Mouse (Mus musculus) Patski (cell line): ENCODE results near the gene Psmb7. TPM values are rescaled to one million over a fixed set of nuclear protein-coding genes. Genes with fewer than 3 reads are reported as not detected.

Experiments
- ATAC-seq: fragments of 100-300 bp; one replicate; pipeline ENCODE4 v1.8.0; 2021
- CTCF ChIA-PET: fragments of 350-600 bp; sonication (Branson Sonifier 250); formaldehyde crosslinking; loops from one replicate; lab custom pipeline; 2022; ENCODE audit warnings: inconsistent platforms; lab: Charles Lee
- POLR2A ChIA-PET: fragments of 350-600 bp; sonication (Branson Sonifier 250); formaldehyde crosslinking; loops from one replicate; lab custom pipeline; 2022; ENCODE audit warnings: antibody characterized with exemption, inconsistent platforms; lab: Charles Lee
- DNase-seq: peaks from one replicate; pipeline ENCODE4 v3.0.0-alpha.2; 2011; ENCODE audit warnings: low read depth, low spot score
- H3K27me3 ChIP-seq: fragments of 371-371 bp; one replicate; pipeline ENCODE4 v1.5.1; 2021
- CTCF ChIP-seq: fragments of 100-300 bp; IDR thresholded peaks from one replicate; pipeline ENCODE4 v1.5.1; 2021
- in situ Hi-C: fragments of 300-500 bp; cut with MboI; formaldehyde crosslinking; loops from 3 replicates; pipeline ENCODE4 v1.11.1; 2018; ENCODE audit warnings: low pct_unique_long_range_greater_than_20kb, mixed read lengths
- polyA plus RNA-seq: library from polyadenylated mRNA; unstranded; gene quantifications from one replicate; pipeline ENCODE4 v1.2.3, GENCODE M21; 2021

The Psmb7 gene
- polyA plus RNA-seq, 1 experiment from 2014 or later, result 269 TPM

DNA sequence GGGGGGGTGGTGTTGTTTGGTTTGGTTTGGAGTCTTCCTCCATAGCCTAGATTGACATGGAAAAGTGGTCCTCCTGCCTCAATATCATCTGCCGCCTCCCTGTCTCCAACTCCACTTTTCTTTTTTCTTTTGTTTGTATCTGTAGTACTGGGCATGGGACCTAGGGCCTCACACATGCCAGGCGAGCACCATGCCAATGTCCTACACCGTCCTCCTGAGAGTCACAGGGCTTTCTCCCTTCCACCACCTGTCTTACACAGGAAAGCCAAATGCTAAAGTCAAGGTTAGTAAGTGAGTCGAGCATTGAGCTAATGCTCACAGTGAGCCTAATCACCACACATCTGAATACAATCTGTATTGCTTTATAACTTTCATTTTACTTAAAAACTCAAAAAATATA, 24.1 kb downstream of the Psmb7 start:
- in situ Hi-C loops, result no loop called here
- ATAC-seq (no peak), DNase-seq (no peak)
- ChIA-PET CTCF (no interaction called here), POLR2A (no interaction called here)
- no peak for TF ChIP-seq CTCF
- H3K27me3 ChIP-seq, result no peaks in the 10 kb centered on the region

DNA sequence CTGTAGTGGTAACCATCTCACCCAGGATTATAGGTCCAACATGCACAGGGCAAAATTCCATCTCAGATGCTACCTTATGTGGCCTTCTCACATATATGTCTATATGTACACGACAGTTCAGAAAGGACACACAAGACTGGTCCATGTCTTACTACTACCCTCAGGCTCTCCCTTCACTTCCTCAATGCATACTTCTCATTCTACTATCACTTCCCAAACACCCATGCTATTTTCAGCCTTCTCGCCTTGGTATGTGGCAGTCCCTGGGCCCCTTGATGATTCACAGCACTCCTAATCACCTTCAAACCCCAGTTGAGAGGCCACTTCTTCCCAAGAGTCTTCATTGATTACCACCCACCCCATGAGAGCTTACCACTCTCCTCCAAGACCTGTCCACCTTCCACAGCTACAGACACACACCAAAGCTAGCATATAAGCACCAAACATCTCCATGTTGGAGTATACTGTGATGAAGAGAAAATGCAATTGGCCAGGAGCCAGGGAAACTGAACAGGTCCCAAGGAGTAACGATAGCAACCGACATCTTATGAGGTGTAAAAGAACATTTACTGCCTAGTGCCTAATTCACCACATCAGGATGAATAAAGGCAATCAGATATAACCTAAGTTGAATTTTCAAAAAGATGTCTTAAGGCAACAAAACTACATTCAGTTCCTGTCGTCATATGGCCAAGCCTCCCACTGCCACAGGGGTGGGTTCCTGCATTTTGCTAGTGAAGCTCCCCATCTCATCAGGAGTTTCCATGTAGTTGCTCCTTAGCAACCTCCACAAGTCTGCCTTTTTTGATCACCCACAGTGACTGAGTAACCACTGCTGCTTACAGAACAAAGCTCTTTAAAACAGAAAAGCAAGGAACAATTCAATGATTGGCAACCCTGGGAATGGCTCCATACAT, 26.7 kb downstream of the Psmb7 start:
- ChIA-PET POLR2A (interaction anchor here (0.6 to 1.2 kb wide), 2 partner anchors 17 to 137 kb away, joined by 3 to 4 read pairs; no protein-coding TSS in a partner anchor), CTCF (interaction anchor here (0.8 to 2.1 kb wide), 5 partner anchors 7 to 20 kb away, joined by 3 to 7 read pairs (median 4); no protein-coding TSS in a partner anchor)
- ATAC-seq (no peak), DNase-seq (no peak)
- no peaks in the 10 kb centered on the region for H3K27me3 ChIP-seq
- in situ Hi-C loops, result no loop called here
- TF ChIP-seq CTCF, result no peak

DNA sequence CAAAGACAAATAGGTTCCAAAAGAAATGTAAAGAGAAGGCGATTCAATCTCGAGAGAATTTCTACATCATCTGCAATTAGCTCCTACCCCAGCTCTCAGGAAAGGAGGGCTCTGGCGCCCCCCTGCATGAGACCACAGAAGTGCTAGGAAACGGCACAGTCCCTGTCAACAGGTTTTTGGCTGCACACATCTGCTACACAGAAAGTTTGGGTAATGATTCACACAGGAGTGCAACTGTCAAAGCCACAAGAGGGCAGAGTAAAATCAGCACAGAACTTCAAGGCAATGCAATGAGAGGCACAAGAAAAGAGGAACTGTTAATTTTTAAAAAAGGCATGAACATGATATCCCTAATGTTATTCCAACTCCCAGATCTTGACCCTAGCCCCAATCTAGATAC, 27.8 kb downstream of the Psmb7 start:
- POLR2A ChIA-PET, result no interaction called here
- TF ChIP-seq CTCF, result peak; percentile 66
- no peak for DNase-seq
- in situ Hi-C loops, result no loop called here
- ATAC-seq, result peak; percentile 26
- CTCF ChIA-PET, result interaction anchor here (1.8 to 2.1 kb wide), 2 partner anchors 14 to 16 kb away, joined by 5 to 7 read pairs; no protein-coding TSS in a partner anchor
- H3K27me3 ChIP-seq, result no peaks in the 10 kb centered on the region

DNA sequence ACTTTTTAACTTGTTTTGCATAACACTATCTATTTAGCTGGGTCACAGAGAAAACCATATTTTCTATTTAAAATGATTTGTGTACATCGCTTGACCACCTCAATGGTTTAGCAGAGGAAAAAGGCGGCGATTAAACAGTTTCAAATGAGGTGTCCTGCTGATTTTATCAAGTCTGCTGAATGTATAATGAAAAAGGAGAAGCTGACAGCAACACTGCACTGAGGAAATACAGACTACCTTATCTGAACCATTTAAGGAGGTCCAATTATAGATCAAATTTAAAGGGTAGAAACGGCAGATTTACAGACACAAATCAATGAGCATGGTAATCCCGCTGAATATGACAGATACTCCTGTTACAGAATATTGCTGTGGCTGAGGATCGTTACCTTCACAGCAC, 29.4 kb downstream of the Psmb7 start:
- CTCF ChIA-PET, result interaction anchor here (1.2 to 2.4 kb wide), 2 partner anchors 24 to 38 kb away, joined by 3 to 8 read pairs; no protein-coding TSS in a partner anchor
- no peak for DNase-seq
- POLR2A ChIA-PET, result no interaction called here
- no peaks in the 10 kb centered on the region for H3K27me3 ChIP-seq
- in situ Hi-C loops, result no loop called here
- no peak for ATAC-seq
- no peak for TF ChIP-seq CTCF

DNA sequence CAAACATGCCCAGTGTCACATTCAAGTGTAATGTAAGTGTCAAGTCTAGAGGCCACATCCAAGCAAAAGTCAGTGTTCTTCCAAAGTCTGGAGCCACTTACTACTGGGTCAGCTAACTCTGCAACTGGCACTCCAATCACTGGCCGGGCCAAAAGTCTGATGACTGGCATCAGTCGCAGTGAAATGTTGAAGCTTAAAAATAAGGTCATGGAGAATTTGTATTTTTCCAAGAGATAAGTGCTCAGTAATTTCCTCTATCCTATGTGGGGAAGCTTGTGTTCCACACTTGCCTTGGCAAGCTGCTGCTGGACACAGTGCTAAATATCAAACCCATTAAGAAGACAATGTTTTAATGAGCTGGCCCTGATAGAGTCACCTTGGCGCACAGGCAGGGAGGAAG, 30.3 kb downstream of the Psmb7 start:
- ATAC-seq (no peak), DNase-seq (no peak)
- CTCF ChIA-PET, result interaction anchor here (1.2 to 2.4 kb wide), 2 partner anchors 25 to 39 kb away, joined by 3 to 8 read pairs; no protein-coding TSS in a partner anchor
- POLR2A ChIA-PET, result interaction anchor here (0.9 kb wide), 1 partner anchor 185 kb away, joined by 3 read pairs; no protein-coding TSS in a partner anchor
- in situ Hi-C loops, result no loop called here
- no peak for TF ChIP-seq CTCF
- H3K27me3 ChIP-seq, result no peaks in the 10 kb centered on the region

DNA sequence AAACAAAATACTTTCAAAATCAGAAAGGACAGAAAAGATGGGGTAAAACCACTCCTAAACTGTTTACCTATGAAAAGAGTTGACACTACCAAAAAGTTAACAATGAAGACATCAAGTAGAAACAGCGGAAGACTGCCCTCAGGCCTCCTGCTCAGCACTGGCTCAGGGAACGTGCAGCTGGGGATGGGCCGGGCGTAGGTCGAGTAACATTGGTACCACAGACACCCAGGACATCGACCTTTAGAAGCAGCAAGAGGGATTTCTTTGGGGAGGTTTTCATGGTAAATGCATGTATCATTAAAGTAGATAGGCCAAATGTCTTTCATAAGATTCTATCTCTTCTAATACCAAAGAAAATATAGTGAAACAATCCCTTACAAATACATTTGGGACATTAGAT, 31.3 kb downstream of the Psmb7 start:
- TF ChIP-seq CTCF, result no peak
- no peak for ATAC-seq
- H3K27me3 ChIP-seq, result no peaks in the 10 kb centered on the region
- no peak for DNase-seq
- POLR2A ChIA-PET, result interaction anchor here (1.0 kb wide), 1 partner anchor 13 kb away, joined by 4 read pairs; no protein-coding TSS in a partner anchor
- in situ Hi-C loops, result no loop called here
- CTCF ChIA-PET, result no interaction called here

DNA sequence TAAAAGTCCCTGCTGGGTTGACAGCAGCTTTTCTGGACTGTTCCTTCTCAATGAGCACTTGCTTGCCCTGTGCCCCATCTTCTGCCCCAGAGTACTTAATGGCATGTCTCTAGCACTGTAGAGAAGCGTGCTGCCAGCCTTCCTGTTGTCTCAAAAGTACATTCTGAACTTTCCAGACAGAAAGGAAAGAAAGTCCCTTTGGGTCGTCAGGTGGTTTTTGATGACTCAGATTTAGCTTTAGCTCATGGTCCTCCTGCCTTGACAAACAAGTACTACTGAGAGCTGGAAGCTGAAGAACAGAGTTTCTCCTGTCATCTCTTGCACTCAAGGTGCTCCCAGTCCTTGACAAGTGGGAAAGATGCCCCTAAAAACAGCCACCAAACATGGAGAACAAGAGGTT, 33.7 kb downstream of the Psmb7 start:
- POLR2A ChIA-PET, result no interaction called here
- CTCF ChIA-PET, result interaction anchor here (1.3 to 2.2 kb wide), 4 partner anchors 8 to 48 kb away, joined by 3 to 8 read pairs (median 4); no protein-coding TSS in a partner anchor
- DNase-seq, result no peak
- in situ Hi-C loops, result no loop called here
- TF ChIP-seq CTCF, result no peak
- ATAC-seq, result no peak
- H3K27me3 ChIP-seq, result no peaks in the 10 kb centered on the region

DNA sequence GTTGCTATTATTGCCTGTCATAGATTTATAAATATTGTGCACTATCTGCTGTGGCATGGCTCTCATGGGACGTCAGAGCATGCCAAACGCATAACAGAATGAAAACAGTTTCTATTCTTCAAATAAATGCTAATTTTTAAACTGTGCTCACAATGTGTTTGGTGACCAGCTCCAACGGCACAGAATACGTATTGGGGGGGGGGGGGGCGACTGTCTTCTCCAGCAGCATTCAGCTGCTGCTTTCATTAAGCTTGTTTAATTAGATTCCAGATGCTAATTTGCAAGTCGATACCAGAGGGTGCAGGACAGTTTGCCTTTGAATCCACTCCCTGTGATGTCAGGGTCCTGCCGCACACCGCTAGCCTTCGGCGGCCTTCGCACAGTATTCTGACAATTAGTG, 34.6 kb downstream of the Psmb7 start:
- no peak for TF ChIP-seq CTCF
- in situ Hi-C loops, result no loop called here
- H3K27me3 ChIP-seq, result no peaks in the 10 kb centered on the region
- ChIA-PET CTCF (interaction anchor here (0.6 to 2.2 kb wide), 4 partner anchors 9 to 49 kb away, joined by 3 to 8 read pairs (median 3); no protein-coding TSS in a partner anchor), POLR2A (no interaction called here)
- DNase-seq (no peak), ATAC-seq (no peak)

DNA sequence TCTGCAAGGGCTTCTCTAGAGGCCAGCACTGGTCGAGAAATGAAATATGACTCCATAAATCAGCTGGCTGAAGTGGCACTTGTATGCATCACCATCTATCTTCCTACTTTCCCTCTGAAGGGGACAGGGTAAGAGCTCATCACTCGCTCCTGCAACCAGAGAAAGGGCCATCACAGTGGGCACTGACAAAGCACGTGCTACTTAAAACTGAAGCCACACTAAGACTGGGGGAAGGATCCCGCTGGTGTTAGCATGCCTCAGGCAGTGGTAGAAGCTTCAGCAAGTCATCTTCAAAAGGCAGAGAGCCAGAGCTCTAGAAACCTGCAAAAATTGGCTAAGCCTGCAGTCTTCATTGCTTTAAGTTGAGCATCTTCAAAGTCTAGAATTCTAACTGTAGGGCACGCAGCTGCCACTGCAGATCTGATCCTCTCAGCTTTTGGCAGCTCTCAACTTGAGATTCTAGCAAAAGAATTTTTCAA, 35.0 kb downstream of the Psmb7 start:
- in situ Hi-C loops, result no loop called here
- POLR2A ChIA-PET, result no interaction called here
- ATAC-seq (no peak), DNase-seq (no peak)
- TF ChIP-seq CTCF, result no peak
- H3K27me3 ChIP-seq, result no peaks in the 10 kb centered on the region
- CTCF ChIA-PET, result interaction anchor here (1.0 to 2.2 kb wide), 2 partner anchors 9 to 19 kb away, joined by 3 to 8 read pairs; no protein-coding TSS in a partner anchor

DNA sequence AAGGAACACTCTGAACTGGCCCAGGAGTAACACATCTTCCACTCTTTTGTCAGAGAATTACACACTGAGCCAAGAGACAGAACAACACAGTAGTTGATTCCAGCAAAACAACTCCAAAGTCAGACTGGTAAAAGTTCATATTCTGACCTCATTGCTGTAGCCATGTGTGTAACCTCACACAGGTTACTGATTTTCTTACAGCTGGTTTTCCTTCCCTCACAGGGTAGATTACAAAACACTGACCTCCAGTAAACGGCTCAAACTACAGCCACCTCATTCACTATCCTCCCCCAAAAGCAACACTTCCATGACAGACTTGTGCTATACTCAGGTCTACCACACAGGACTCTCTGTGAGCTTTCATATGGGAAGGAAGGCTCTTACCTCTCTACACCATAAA, 36.2 kb downstream of the Psmb7 start:
- H3K27me3 ChIP-seq, result no peaks in the 10 kb centered on the region
- ATAC-seq (no peak), DNase-seq (no peak)
- in situ Hi-C loops, result no loop called here
- ChIA-PET CTCF (no interaction called here), POLR2A (no interaction called here)
- no peak for TF ChIP-seq CTCF
